Mouse (Mus musculus) NIH3T3 (cell line): ENCODE measurements at regions not wholly inside any gene's neighbourhood (a gene's known extent, or its start where the extent isn't known, plus 50 kb on each side); places are given as distances from the start of the nearest gene placed in this dataset.
"Not testable (repeated sequence)": the region's sequence is repeated elsewhere in the genome, so short reads cannot be mapped to it uniquely, and the experiment has no call there.

Source experiments
- DNase-seq: peaks from one replicate; pipeline ENCODE4 v3.0.0-alpha.2; 2012; ENCODE audit warnings: low read depth

DNA sequence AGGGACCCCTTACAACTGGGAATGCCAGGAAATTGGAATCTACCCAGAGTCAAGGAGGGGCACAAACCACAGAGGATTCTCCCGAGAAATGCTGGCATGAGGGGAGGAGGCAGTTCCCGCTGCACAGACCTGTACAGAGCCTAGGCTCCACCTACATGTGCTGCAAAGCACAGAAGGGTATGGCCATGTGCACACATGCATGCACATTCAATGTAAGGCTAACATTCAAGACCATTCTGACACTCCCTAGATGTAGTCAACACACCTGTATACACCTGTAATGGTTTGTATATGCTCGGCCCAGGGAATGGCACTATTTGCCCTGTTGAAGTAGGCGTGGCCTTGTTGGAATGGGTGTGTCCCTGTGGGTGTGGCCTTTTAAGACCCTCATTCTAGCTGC is 238.0 kb downstream of the Prex1 start:
- DNase-seq = no peak

DNA sequence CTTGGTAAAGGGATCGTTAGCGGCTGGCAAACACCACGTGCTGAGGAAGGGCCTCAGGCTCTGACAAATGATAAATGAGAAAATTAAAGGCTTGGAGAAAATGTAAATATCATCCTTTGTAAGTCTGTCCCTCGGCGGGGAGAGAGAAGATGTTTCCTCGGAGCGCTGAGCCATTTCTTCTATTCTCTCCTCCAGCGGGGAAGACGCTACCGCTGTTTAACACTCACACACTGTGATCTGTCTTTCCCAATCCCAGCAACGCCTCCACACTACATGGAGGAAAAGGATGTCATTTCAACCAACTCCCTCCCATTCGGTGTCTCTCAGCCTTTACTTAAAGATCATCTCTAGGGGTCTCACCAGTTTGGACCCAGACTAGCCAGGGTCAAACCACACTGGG is 239.0 kb downstream of the Prex1 start:
- no peak for DNase-seq

DNA sequence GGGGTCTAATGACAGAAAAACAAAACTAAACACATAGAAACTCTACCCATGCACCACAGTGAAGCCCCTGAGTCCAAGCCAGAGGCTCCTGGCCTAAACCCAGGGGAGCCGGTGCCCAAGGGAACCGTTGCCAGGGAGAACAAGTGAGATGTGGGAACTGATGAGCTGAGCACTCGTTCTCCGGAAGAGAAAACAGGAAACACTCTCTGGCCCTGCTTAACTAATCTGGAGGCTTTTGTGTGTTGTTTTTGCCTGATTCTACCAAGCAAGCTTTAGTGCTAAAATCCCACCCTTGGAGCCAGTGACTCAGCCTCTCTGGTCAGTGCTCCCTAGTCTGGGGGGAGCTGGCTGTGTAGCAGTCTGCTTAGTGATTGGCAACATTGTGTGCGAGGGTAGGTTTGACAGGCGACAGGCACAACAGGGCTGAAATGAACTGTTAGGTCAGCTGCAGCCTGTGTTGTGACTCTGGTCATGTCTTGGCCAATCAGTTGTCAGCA is 242.3 kb downstream of the Prex1 start:
- DNase-seq = peak; percentile 39

DNA sequence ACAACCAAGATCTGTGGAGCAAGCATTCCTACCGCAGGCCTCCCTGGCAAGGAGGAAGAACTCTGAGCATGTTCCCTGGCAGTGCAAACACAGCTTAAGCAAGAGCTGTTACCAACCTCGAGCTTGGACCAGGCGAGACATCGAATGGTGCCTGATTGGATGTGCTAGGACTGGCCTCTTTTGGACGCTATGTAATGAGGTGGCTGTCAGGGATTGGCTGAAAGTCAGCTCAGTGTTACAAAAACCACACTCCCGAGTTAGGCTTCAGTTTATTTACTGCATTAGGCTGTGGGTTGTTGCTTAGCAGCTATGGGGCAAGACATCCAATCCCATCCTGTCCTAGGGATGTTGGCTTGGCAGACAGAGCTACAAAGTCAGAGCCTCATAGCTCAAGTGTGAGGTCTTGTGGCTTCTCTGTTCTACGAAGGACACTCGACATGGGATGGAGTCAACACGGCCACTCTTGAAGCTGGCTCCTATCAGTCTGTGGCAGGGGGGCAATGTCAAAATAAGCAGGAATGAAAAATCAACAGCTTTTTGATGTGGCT is 244.5 kb downstream of the Prex1 start:
- DNase-seq = peak; percentile 77

DNA sequence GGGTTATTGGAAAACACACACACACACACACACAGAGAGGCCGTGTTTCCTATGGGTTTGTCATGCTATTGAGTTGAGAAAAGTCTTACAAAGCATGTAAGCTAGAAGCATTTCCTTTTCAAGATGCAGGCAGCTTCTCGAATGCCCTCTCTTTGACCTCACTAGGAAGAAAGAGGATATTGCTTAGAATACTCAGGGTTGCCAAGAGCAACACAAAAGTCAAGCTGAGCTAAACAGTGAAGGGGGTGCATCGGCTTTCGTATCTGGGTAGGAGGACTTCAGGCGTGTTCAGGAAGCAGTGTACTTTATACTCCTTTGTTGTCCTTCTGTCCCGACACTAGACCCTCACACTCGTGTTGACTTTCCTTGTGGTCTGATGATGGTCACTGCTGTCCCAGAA is 246.5 kb downstream of the Prex1 start:
- DNase-seq = no peak

DNA sequence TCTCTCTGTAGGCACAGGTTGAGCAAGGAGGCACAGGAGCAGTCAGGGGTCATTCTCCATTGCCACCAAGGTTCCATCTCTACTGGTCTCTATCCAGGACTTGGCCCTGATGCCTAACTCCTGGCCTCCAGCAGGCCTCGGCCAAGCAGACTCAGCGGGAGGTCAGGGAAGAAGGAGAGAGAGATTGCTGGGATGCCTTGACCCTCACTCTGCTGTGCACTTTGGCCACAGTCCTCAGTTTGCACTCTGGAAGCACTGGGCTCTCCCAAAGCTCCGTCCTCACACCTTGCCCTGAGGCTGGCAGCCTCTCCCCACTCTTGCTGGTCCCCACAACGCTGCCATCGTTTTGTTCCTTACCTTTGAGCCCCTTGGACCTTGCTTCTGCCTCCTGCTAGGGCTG is 248.1 kb downstream of the Prex1 start:
- no peak for DNase-seq

DNA sequence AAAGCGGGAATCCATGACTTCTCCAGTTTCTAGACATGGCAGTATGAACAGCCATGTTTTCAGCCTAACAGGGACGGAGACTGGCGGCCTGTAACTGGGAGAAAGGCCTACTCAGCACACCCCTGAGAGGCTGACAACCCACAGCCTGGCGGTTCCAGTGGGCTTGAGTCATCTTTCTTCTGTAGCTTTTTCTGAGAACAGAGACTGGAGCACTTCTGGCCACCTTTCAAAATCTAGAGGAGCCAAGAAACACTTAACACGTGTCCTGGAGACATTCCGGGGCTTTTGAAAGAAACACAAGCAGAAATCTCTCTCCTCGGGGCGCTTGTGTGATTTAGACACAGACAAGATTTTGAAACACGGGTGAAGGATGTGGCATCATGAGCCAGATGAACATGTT is 250.1 kb downstream of the Prex1 start:
- peak; percentile 97 for DNase-seq

DNA sequence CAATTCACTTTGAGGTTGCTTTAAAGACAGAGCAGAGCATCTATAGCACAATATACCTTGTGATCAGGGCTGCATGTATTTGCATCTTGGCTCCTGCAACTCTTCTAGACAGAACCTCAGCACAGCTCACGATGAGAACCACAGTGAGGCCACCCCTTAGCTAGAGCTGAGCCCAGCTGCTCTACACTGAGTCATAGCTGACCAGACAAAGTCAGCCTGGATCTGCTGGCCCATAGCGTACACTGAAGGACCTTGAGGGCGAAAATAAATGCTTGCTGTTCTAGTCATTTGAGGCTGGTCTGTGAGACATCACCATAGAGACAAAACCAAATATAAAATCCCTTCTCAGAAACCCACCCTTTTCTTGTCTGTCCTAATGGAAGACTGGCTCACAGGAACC is 251.7 kb downstream of the Prex1 start:
- peak; percentile 80 for DNase-seq

DNA sequence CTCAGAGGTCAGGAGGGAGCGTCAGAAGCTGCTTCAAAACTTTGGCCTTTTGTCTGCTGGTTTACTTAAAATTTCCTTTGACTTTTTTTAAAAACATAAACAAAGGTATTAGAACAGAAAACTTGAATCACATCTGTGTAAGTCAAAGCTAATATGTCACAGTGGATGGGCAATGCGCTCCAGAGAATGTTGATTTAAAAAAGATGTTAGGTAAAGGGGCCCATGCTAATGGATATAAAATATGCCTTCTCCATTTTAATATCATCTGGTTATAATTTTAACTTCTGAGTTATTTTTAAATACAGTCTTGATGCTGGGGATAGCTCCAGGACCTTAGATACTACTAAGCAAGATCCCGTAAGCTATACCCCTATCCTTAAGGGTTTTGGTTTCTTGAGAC is 252.5 kb downstream of the Prex1 start:
- DNase-seq = peak; percentile 65

DNA sequence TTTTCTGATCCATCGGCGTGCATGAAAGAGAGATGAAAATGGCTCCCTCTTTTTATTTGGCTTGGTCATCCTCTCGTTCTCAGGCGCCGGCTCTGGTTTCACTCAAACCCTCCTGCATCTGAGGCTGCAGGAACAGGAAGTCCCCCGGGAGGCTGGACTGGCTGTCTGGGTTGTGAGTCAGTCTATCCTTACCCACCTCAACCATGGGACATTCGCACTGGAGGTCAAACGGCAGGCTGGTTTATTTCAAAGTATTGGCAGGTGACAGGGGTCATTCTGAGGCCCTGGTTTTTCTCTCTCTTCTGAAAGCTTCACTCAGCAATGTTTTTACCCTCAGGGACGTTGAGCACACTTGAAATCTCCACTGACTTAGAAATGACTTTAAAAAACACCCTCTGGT is 253.7 kb downstream of the Prex1 start:
- DNase-seq = peak; percentile 65

DNA sequence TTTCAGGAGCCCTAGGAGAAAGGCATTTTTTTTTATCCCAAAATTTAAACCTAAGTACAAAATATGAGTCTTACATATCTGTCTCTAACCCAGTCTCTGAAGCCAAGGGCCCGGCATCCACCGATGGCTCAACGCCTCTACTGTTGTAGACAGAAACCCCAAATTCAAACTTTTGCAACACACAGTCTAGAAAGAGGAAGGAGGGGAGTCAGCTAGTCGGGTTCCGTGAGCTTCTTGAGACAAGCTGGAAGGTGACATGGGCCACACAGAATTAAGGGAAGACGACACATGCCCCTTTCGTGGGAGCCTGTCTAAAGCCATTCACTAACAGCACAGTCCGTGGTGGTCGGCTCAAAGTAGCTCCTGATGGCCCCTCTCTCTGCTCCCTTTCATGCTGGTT is 254.7 kb downstream of the Prex1 start:
- DNase-seq = no peak

DNA sequence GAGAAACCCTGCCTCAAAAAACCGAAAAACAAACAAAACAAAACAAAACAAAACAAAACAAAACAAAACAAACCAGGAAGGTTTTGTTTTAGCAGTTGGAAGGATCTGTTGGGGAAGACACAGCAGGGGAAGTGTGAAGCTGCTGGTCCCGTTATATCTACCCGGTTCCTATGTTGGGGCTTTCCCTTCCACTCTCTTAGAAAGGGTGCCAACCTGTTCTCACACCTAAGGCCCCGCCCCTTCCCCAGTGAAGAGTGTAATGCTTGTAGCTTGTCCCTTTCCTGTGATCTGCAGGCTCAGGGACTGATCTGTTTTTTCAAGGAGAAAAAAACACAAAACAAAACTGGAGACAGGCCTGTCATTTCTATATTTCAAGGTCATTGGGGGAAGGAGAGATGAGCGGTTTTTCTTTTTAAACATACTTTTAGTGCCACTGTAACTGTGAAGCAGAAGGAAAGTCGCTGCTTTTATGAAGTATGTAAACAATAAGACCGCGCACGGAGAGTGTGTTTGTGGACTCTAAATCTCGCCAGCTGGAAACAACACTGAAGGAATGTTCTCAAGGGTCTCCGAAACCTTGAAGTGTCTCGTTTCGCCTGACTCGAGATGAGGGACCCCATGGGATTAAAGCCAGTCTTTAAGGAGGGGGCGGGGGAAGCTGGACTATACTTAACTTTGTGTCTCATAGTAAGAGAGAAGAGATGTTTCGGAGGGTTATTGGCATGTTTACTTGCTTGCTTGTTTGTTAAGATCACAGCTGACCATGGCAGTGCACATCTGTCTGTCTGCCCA is 256.1 kb downstream of the Prex1 start:
- DNase-seq = no peak

DNA sequence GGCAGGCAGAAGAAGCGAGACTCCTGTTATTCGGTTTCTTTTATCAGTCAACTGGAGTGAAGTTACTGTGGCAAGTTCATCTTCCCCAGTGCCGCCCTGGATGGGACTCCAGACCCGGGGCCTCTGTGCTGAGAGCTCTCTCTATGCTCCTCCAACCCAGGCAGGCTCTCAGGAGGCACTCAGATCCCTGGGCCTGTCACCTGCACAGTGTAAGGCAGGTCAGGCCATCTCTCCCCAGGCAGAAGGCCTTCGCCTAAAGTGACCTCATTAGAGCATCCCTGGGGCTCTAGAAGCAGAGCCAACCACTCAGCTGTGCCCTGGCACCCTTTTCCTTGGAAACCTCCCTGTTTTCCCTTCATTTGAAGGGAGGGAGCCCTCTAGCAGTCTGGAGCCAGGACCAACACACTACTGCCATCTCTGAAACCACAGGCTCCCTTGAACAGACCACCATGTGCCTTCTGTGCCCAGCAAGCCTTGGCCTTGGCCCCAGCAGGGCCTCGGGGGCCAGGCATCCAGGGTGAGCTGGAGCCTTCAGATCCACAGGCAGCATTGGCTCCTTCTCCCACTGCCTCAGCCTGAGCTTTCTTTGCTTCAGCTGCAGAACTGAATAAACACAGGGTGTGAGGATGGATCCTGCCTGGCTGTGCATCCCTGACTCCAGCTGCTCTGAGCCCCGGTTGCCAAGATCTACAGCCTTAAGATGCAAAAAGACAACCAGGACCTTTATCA is 259.3 kb downstream of the Prex1 start:
- peak; percentile 40 for DNase-seq

DNA sequence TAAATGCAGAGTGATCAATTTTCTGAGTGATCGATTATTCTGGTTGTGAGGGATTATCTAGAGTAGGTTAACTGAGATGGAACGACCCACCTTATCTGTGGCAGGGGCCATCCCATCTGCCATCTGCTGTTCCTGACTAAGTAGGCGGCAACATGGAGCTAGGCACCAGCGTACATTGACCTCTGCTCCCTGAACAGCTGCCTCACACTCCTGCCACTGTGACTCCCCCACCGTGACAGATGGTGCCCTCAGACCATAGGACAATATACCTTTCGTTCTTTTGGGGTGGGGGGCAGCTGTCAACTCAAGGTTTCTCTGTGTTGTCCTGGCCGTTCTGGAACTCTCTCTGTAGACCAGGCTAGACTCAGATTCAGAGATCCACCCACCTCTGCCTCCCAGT is 262.7 kb downstream of the Prex1 start:
- DNase-seq = no peak

DNA sequence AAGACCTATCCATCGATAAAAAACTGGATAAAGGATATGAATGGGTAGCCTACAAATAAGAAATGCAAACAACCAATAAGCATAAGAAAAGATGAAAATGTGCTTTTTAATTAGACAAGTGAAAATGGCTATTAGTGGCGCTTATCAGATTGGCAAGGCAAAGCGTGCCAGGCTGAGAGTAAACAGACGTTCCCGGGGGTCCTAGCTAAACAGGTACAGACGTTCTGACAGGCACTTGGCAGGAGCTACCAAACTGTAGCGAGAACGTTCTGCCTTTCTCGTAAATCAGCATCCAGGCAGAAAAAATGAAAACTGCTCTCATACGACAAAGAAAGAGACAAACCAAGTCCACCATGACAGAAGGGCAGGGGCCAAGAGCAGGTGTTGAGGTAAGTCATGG is 263.3 kb downstream of the Prex1 start:
- no peak for DNase-seq

DNA sequence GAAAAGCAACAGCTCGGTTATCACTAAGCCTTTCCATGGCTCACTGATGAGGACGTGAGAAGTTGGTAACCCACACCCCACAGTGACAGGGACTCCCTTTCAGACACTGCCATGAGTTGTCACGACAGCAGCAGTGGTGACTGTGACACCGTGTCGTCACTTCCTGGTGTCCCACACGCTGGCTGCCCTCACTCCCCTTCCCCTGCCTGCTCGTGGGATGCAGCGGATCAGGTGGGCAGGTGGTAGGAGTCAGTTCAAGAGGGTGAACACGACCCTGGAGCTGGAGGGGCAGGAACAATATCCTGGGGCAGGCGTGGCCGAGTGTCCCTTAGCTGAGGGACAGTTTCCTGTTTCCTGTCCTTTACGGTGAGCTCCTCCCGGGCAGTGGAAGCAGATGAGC is 264.9 kb downstream of the Prex1 start:
- no peak for DNase-seq

DNA sequence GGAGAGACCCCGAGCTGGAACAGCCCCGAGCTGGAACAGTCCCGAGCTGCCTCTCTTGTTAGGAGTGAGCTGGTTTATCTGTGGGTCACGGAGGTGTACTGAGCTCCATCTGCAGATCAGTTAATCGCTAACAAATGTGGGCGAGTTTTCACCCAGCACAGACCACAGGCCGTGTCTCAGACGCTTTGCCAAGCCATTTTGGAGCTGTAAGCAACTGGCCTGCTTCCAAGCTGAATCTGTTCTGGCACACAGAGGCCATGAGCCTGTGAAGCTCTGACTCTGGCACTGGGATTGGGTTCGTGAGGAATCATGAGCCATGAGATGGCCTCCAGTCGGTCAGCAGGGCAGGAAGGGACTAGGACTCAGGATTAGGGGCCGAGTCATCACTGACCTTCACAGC is 265.5 kb downstream of the Prex1 start:
- peak; percentile 96 for DNase-seq

DNA sequence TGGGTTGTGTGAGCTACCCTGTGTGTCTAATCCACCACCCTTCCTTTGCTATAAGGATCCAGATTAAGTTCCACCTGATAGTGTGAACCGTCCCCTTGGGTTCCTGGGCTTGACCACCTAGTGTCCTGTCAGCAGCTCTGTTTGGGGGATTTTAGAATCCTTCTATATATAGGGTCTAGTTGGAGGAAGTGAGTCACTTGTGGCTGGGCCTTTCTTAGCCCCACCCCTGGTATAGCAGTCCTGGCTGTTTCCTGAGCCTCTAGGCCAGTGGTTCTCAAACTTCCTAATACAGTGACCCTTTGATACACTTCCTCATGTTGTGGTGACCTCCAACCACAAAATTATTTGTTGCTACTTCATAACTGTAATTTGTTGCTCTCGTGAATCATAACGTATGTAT is 267.1 kb downstream of the Prex1 start:
- peak; percentile 54 for DNase-seq

DNA sequence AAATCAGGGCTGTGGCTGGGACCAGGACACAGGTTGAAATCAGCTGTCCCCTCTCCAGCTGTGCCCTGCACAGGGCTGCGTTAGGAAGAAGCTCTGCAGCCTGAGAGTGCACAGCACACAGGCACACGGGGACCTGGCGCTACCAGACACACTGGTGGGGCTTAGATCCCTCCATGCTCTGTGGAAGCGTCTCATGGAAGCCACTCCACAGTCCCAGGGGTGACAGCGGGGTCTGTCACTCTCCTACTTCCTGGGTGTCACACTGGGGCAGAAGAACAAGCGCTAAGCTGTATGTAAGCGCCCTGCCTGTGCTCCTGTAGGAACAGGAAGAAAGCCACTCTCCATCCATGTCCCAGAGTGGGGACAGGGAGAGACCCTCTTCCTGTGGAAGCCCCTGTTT is 267.8 kb downstream of the Prex1 start:
- DNase-seq = not testable (repeated sequence)

DNA sequence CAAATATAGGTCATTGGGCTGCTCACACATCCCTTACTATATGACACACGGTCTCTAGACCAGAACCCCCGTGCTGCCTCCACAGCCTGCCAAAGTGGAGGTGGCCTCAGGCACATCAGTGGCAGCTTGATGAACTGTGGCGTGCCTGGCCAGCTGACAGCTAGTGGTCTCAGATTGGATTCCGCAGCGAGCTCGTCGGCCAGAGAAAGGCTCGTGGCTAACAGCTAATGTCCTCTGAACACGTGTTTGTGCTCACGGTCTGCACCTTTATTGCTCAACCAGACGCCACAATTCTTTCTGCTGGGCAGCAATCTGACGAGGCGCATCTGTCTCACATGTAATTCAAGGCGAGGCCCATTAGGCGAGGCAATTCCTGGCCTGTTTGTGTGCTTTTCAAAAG is 270.6 kb downstream of the Prex1 start:
- DNase-seq = peak; percentile 31

DNA sequence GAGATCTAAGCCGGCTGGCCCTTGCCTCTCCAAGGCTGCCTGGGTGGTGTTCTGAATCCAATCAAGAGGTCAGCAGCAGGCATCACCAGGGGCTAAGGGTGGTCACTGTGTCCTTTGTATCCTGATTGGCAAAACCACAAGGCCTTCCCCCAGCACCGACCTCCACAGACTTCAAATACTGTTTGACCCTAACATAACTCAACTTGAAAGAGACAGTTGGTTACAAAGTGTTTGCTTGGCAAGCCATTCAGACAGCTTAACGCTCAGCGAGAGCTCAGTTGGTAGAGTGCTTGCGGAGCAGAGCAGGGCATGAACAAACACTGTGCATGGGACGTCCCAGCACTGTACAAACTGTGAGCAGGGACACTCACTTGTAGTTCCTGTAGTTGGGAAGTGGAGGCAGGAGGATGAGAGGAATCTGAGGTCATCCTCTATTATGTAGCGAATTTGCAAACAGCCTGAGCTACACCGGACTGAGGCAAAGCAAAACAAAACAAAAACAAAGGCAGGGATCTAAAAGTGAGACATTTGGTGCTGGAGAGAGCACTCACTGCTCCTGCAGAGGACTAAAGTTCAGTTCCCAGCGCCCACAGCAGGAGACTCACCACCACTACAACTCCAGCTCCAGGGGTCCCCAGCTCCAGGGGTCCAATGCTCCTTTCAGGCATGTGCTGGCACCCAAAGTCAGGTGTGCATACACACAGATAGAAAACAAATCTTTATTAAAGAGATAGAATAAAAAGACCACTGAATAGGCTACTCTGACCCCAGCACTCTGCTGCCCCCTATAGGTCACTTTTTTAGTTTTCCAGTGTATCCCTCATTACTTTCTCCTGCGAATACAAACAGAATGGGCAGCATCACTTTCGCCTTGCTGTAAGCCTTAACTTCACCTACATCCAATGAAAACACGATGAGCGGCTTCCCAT is 273.5 kb downstream of the Prex1 start:
- DNase-seq = peak; percentile 72

DNA sequence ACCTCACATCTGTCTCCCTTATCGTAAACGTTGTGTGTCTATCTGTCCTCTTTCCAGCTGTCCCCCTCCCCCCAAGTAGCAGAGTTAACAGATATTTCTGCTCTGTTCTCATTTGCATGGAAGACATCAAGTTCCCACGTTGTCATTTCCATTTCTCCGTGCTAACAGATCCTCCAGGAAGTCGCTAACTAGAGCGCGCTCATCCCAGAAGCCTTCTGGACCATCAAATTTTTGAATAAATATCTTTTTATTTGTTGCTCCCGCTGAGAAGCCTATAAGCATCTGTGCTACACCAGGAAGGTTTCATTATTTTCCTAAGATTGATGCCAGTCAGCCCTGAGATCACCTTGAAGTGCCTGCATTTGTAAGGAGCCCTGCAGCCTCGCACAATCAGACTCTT is 275.4 kb downstream of the Prex1 start:
- no peak for DNase-seq
